Mouse (Mus musculus) CH12.LX (cell line): ENCODE data around the gene Flna. TPM values are rescaled to one million over a fixed set of nuclear protein-coding genes. Genes with fewer than 3 reads are reported as not detected.
"Not testable (repeated sequence)": the region's sequence is repeated elsewhere in the genome, so short reads cannot be mapped to it uniquely, and the experiment has no call there.

Experiments
- DNase-seq: peaks from one replicate; pipeline ENCODE4 v3.0.0-alpha.2; 2013; ENCODE audit errors: extremely low read depth
- H3K27ac ChIP-seq: 2 replicates; pipeline ENCODE4 v1.5.1; 2012; ENCODE audit warnings: low read depth, mild to moderate bottlenecking, control low read depth, moderate library complexity; ENCODE audit not compliant: insufficient read depth
- H3K27me3 ChIP-seq: replicated peaks from 2 replicates; pipeline ENCODE3; 2012; ENCODE audit warnings: inconsistent platforms
- H3K36me3 ChIP-seq, 2 experiments: replicated peaks in 1 of 2; 2 replicates each; pipeline versions ENCODE3 to v1.6.1; 2012; ENCODE audit warnings: inconsistent platforms in 1 of 2, low read length in 1 of 2, mild to moderate bottlenecking in 1 of 2, mixed read lengths in 1 of 2, moderate library complexity in 1 of 2; ENCODE audit not compliant: control insufficient read depth in 1 of 2, insufficient read depth in 1 of 2
- H3K4me1 ChIP-seq, 2 experiments: 2 replicates each; pipeline ENCODE4 v1.6.1; 2012; ENCODE audit warnings: inconsistent platforms in 1 of 2, moderate library complexity in 1 of 2; ENCODE audit not compliant: insufficient read depth in 2 of 2, control insufficient read depth in 1 of 2
- H3K4me2 ChIP-seq: 2 replicates; pipeline ENCODE4 v1.6.1; 2012; ENCODE audit warnings: low read depth, mild to moderate bottlenecking, control low read depth; ENCODE audit not compliant: poor library complexity, insufficient read depth, severe bottlenecking
- H3K4me3 ChIP-seq, 3 experiments: fragments of 150-350 bp in 1 of 3; sonication (generic) in 1 of 3; replicated peaks in 1 of 3; 2 replicates each; pipeline versions ENCODE3 to v1.5.1; 2011 to 2012; ENCODE audit warnings: low read depth in 2 of 3, low read length in 2 of 3, mild to moderate bottlenecking in 2 of 3, moderate library complexity in 2 of 3, control low read depth in 1 of 3, improper control_type of control experiment in 1 of 3, inconsistent platforms in 1 of 3, mixed read lengths in 1 of 3; ENCODE audit not compliant: poor library complexity in 1 of 3
- H3K79me2 ChIP-seq: replicated peaks from 2 replicates; pipeline ENCODE4 v1.6.1; 2012; ENCODE audit warnings: mild to moderate bottlenecking, moderate library complexity; ENCODE audit not compliant: control insufficient read depth, poor library complexity, insufficient read depth, severe bottlenecking; ENCODE audit errors: extremely low read depth
- H3K9ac ChIP-seq: 2 replicates; pipeline ENCODE4 v1.6.1; 2012; ENCODE audit warnings: low read depth, mild to moderate bottlenecking, control low read depth, moderate library complexity; ENCODE audit not compliant: insufficient read depth
- H3K9me3 ChIP-seq: replicated peaks from 2 replicates; pipeline ENCODE3; 2012; ENCODE audit warnings: low read length, inconsistent platforms, mixed read lengths
- BHLHE40 ChIP-seq: IDR thresholded peaks from 2 replicates; pipeline ENCODE4 v1.6.1; 2011; ENCODE audit warnings: mild to moderate bottlenecking, low read depth, low read length, improper control_type of control experiment
- CHD1 ChIP-seq: IDR thresholded peaks from 2 replicates; pipeline ENCODE4 v1.6.1; 2012; ENCODE audit warnings: low read depth, low read length, improper control_type of control experiment, inconsistent platforms
- CHD2 ChIP-seq: IDR thresholded peaks from 2 replicates; pipeline ENCODE4 v1.6.1; 2011; ENCODE audit warnings: low read length, improper control_type of control experiment
- E2F4 ChIP-seq: IDR thresholded peaks from 2 replicates; pipeline ENCODE4 v1.6.1; 2011; ENCODE audit warnings: low read depth, low read length, improper control_type of control experiment; ENCODE audit not compliant: insufficient replicate concordance
- HCFC1 ChIP-seq: IDR thresholded peaks from 2 replicates; pipeline ENCODE4 v1.6.1; 2012; ENCODE audit warnings: low read depth, mild to moderate bottlenecking, inconsistent platforms, low read length, improper control_type of control experiment
- IRF4 ChIP-seq: IDR thresholded peaks from 2 replicates; pipeline ENCODE4 v1.6.1; 2014; ENCODE audit warnings: low read depth, mild to moderate bottlenecking, inconsistent platforms, low read length, improper control_type of control experiment
- JUND ChIP-seq: conservative IDR thresholded peaks from 2 replicates; pipeline ENCODE4 v1.6.1; 2011; ENCODE audit warnings: low read depth, low read length, improper control_type of control experiment
- KAT2A ChIP-seq: IDR thresholded peaks from 2 replicates; pipeline ENCODE4 v1.6.1; 2012; ENCODE audit warnings: low read length, improper control_type of control experiment, inconsistent platforms; ENCODE audit not compliant: insufficient replicate concordance
- MAZ ChIP-seq: IDR thresholded peaks from 2 replicates; pipeline ENCODE4 v1.6.1; 2012; ENCODE audit warnings: low read depth, mild to moderate bottlenecking, inconsistent platforms, low read length, improper control_type of control experiment, moderate library complexity
- MXI1 ChIP-seq: IDR thresholded peaks from 2 replicates; pipeline ENCODE4 v1.6.1; 2011; ENCODE audit warnings: mild to moderate bottlenecking, low read depth, low read length, improper control_type of control experiment
- NELFE ChIP-seq: IDR thresholded peaks from 2 replicates; pipeline ENCODE4 v1.6.1; 2011; ENCODE audit warnings: low read depth, low read length, improper control_type of control experiment
- NRF1 ChIP-seq: IDR thresholded peaks from 2 replicates; pipeline ENCODE4 v1.6.1; 2014; ENCODE audit warnings: low read depth, mild to moderate bottlenecking, inconsistent platforms, low read length, improper control_type of control experiment, moderate library complexity
- PAX5 ChIP-seq: IDR thresholded peaks from 2 replicates; pipeline ENCODE4 v1.6.1; 2012; ENCODE audit warnings: low read length, inconsistent platforms, mixed read lengths
- POLR2A ChIP-seq: IDR thresholded peaks from 2 replicates; pipeline ENCODE4 v1.6.1; 2011; ENCODE audit warnings: low read depth, mild to moderate bottlenecking, improper control_type of control experiment, low read length
- RAD21 ChIP-seq: IDR thresholded peaks from 2 replicates; pipeline ENCODE4 v1.6.1; 2011; ENCODE audit warnings: low read depth, mild to moderate bottlenecking, low read length, improper control_type of control experiment, moderate library complexity
- SMC3 ChIP-seq: IDR thresholded peaks from 2 replicates; pipeline ENCODE4 v1.6.1; 2011; ENCODE audit warnings: low read depth, low read length, improper control_type of control experiment
- USF1 ChIP-seq: IDR thresholded peaks from 2 replicates; pipeline ENCODE4 v1.6.1; 2014; ENCODE audit warnings: low read depth, mild to moderate bottlenecking, inconsistent platforms, low read length, improper control_type of control experiment
- ZC3H11A ChIP-seq: IDR thresholded peaks from 2 replicates; pipeline ENCODE4 v1.6.1; 2012; ENCODE audit warnings: low read depth, mild to moderate bottlenecking, inconsistent platforms, low read length, improper control_type of control experiment
- dilution Hi-C: fragments of 300-500 bp; cut with MboI; formaldehyde crosslinking; loops from 2 replicates; pipeline ENCODE4 v1.14.3; 2020; ENCODE audit warnings: low sequenced_read_pairs; ENCODE audit not compliant: extremely low pct_unique_long_range_greater_than_20kb, extremely low pct_ligation_motif_present
- in situ Hi-C: fragments of 300-500 bp; cut with MboI; formaldehyde crosslinking; loops from 3 replicates; pipeline ENCODE4 v1.14.3; 2019; ENCODE audit warnings: low sequenced_read_pairs, low pct_ligation_motif_present, low pct_unique_long_range_greater_than_20kb, mixed read lengths
- polyA plus RNA-seq: library from polyadenylated mRNA; unstranded; fragments of >175 nt; gene quantifications from 2 replicates; pipeline ENCODE4 v1.2.1, GENCODE M21; 2012; ENCODE audit warnings: low read depth; ENCODE audit not compliant: insufficient read length
- total RNA-seq, 2 experiments: library from RNA; depleted of rRNA; stranded (reverse); fragments of 300-350 nt in 1 of 2; fragments of >200 nt in 1 of 2; gene quantifications; 2 replicates each; pipeline ENCODE4 v1.2.3; 2012 to 2014

The Flna gene
- total and polyA plus RNA-seq, 3 experiments = 56.8 to 91.6 (median 78.7) TPM

- dilution Hi-C loops (no loop called here), in situ Hi-C loops (no loop called here)
- H3K27ac ChIP-seq = no peak overlapping the region
- H3K4me3 ChIP-seq = no peak overlapping the region
- peaks cover 80 to 97% of the 10 kb centered on the region in 2 experiments for H3K36me3 ChIP-seq
- TF ChIP-seq USF1 (no peak), NRF1 (no peak), KAT2A (no peak), PAX5 (no peak), MAZ (no peak), JUND (no peak)
- H3K79me2 ChIP-seq = no peaks in the 10 kb centered on the region
- H3K4me1 ChIP-seq = no peaks in the 10 kb centered on the region
- no peak overlapping the region for H3K9ac ChIP-seq
- H3K27me3 ChIP-seq = no peaks in the 10 kb centered on the region
- no peak for DNase-seq
- H3K4me2 ChIP-seq = no peak overlapping the region
- no peaks in the 10 kb centered on the region for H3K9me3 ChIP-seq
Measured at GRCm38 (mm10) chrX:74233196-74233595, 16.4 kb downstream of the Flna start.

- Histone ChIP-seq H3K79me2 (no peaks in the 10 kb centered on the region), H3K4me1 (no peaks in the 10 kb centered on the region), H3K9ac (no peak overlapping the region), H3K36me3 (peaks cover 84 to 100% of the 10 kb centered on the region in 2 experiments), H3K27ac (no peak overlapping the region), H3K9me3 (no peaks in the 10 kb centered on the region), H3K4me2 (no peak overlapping the region), H3K4me3 (no peak overlapping the region), H3K27me3 (no peaks in the 10 kb centered on the region)
- dilution Hi-C loops (no loop called here), in situ Hi-C loops (no loop called here)
- DNase-seq = no peak
- TF ChIP-seq E2F4 = no peak
- TF ChIP-seq MAZ = no peak
- TF ChIP-seq NELFE = no peak
- no peak for TF ChIP-seq POLR2A
- TF ChIP-seq RAD21 = no peak
- no peak for TF ChIP-seq IRF4
- no peak for TF ChIP-seq CHD2
- TF ChIP-seq HCFC1 = no peak
- TF ChIP-seq SMC3 = no peak
- no peak for TF ChIP-seq BHLHE40
- TF ChIP-seq USF1 = no peak
- no peak for TF ChIP-seq CHD1
- TF ChIP-seq ZC3H11A = no peak
- TF ChIP-seq MXI1 = no peak
Measured at GRCm38 (mm10) chrX:74230038-74230437, 19.6 kb downstream of the Flna start.

GRCm38 (mm10) chrX:74220099-74220498 is 29.5 kb downstream of the Flna start:
- H3K9ac ChIP-seq, DNase-seq, dilution Hi-C loops, H3K4me2 ChIP-seq, H3K79me2 ChIP-seq, H3K4me3 ChIP-seq, H3K9me3 ChIP-seq, H3K27me3 ChIP-seq, in situ Hi-C loops, H3K4me1 ChIP-seq, H3K27ac ChIP-seq: not testable (repeated sequence)
- H3K36me3 ChIP-seq = peaks cover 15 to 32% of the 10 kb centered on the region in 2 experiments
